Mouse (Mus musculus) kidney, adult 2 months (tissue): ENCODE results near the gene Krt17. TPM values are rescaled to one million over a fixed set of nuclear protein-coding genes. Genes with fewer than 3 reads are reported as not detected.

Experiments used
- DNase-seq: peaks from one replicate; pipeline ENCODE4 v3.0.0; 2021
- H3K27ac ChIP-seq: fragments of 200-500 bp; 2 replicates; pipeline ENCODE4 v1.5.1; 2012; ENCODE audit warnings: low read depth, low read length, control low read depth, inconsistent platforms; ENCODE audit not compliant: insufficient read depth
- H3K27me3 ChIP-seq: fragments of 200-500 bp; replicated peaks from 2 replicates; pipeline ENCODE4 v1.6.1; 2012; ENCODE audit warnings: mild to moderate bottlenecking, moderate library complexity, low read length, inconsistent platforms; ENCODE audit not compliant: control insufficient read depth, insufficient read depth
- H3K36me3 ChIP-seq: fragments of 200-500 bp; 2 replicates; pipeline ENCODE4 v1.6.1; 2012; ENCODE audit warnings: mild to moderate bottlenecking, moderate library complexity, low read length, inconsistent platforms; ENCODE audit not compliant: control insufficient read depth, insufficient read depth
- H3K4me1 ChIP-seq: fragments of 200-500 bp; 2 replicates; pipeline ENCODE4 v1.6.1; 2011; ENCODE audit warnings: low read length; ENCODE audit not compliant: control insufficient read depth, insufficient read depth
- H3K4me3 ChIP-seq: fragments of 200-500 bp; 2 replicates; pipeline ENCODE4 v1.5.1; 2011; ENCODE audit warnings: mild to moderate bottlenecking, low read depth, low read length, control low read depth; ENCODE audit not compliant: insufficient read depth
- CTCF ChIP-seq: fragments of 200-500 bp; conservative IDR thresholded peaks from 2 replicates; pipeline ENCODE4 v1.5.1; 2011; ENCODE audit warnings: low read depth, mild to moderate bottlenecking, control low read depth, low read length, moderate library complexity, mixed read lengths; ENCODE audit not compliant: insufficient read depth, insufficient read length
- POLR2A ChIP-seq: fragments of 200-500 bp; IDR thresholded peaks from one replicate; pipeline ENCODE4 v1.6.1; 2011; ENCODE audit warnings: low read depth, low read length, control low read depth
- WGBS: fragments of 180-500 bp; shearing (Covaris S2); methylation state at CpG from one replicate; pipeline ENCODE4 v1.1.7; 2018; 5-methylcytosine and 5-hydroxymethylcytosine counted together
- polyA plus RNA-seq: library from polyadenylated mRNA; depleted of rRNA; stranded (reverse); fragments of >200 nt; gene quantifications from 2 replicates; pipeline ENCODE4 v1.2.3, GENCODE M21; 2012

Krt17 gene
- polyA plus RNA-seq, 1 experiment = 0.08 TPM

DNA sequence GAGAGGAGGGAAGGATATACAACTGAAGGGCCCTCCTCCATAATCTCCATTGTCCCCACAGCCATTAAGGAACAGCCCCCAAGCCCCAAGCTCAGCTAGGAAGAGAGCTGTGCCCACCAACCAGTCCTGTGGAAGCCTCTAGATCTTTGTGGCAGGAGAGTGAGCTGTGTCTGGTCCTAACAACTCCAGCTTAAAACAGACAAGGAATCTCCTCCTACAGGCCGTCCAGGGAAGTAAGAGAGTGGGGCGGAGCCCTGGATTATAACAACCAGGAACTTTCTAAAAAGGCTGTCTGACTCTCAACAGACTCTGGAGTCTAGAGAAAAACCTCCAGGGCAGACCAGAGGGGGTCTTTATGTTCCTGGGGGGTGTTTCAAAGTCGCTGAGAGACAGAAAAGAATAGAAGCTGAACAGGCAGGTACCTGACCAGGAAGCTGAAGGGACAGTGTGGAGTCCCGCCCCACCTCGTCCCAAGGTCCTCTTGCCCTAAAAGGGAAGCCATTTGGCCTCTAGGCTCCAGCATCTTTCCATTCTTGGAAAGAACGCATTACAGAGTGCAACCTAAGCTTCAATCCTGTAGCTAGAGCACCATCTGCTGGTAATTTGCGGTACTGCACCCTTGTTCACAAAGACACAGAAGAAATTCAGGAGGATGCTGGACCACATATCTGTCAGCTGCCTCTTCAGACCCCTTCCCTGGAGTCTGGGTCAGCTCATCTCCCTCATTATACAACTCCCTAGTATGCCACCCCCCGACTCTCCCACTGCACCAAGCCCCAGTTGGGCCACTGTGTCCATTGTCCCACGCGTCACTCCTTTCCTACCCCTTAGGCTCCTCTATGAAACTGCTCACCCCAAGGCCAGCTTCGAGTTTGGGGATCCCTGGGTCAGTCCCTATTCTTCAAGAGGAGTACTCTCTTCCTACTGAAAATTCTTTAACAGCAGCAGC is 21.0 kb upstream of the Krt17 start:
- no peaks in the 10 kb centered on the region for H3K27me3 ChIP-seq
- no peak overlapping the region for H3K4me3 ChIP-seq
- peak; percentile 73 for TF ChIP-seq CTCF
- no peak for TF ChIP-seq POLR2A
- WGBS = 21% methylated on average over 11 of the region's 11 CpGs
- no peaks in the 10 kb centered on the region for H3K4me1 ChIP-seq
- H3K27ac ChIP-seq = no peak overlapping the region
- peak; percentile 78 for DNase-seq
- no peaks in the 10 kb centered on the region for H3K36me3 ChIP-seq

DNA sequence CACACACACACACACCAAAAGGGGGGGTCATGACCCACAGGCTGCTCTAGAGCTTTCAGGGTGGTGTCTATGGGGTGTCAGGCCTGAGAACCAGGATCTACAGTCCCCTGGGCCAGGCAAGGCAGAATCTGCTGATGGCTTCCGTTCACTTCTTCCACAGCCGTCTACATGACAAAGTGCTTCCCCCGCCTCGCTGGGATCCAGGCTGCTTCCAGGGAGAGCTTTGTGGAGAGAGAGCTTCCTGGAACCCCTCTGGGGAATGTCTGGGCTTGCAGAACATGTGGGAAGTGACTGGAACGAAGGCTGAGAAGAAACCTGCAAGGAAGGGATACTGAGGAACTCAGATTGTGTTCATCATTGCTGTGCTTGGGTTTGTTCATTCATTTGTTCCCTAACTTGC is 17.9 kb upstream of the Krt17 start:
- 34% methylated on average over 5 of the region's 5 CpGs for WGBS
- TF ChIP-seq POLR2A (no peak), CTCF (no peak)
- Histone ChIP-seq H3K4me1 (no peaks in the 10 kb centered on the region), H3K4me3 (no peak overlapping the region), H3K27me3 (no peaks in the 10 kb centered on the region), H3K27ac (no peak overlapping the region), H3K36me3 (no peaks in the 10 kb centered on the region)
- no peak for DNase-seq

DNA sequence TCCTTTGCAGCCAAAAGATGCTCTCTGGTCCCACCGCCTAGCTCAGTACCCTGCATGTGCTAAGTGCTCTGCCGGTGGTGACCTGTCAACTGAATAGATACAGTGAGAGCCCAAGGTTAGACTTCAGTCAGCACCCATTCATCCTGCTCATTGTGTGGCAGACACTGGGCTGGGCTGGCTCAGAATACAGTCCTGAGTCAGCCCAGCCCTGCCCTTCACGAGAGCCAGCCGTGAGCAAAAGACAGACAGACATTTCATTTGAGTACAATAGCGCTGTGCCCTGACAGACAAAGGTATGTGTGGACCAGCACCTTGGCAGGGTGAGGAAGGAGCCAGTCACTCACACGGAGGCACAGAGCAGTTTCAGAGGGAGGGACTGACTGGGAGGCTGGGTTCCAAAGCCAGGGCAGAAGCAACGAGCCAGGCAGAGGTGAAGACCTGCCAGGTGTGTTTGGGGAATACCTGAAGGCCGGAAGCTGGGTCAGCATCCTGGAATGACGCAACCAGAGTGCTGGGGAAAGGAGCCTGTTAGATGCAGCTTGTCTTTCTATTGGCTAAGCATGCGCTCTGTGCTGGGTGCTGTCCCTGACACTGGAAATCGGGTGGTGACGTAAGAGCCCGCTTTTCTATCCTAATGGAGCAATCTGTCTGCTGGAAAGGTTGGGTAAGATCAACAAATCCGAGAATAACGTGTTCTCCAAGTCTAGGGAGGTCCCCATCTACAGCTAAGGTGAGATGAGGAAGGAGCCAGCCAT is 17.1 kb upstream of the Krt17 start:
- H3K36me3 ChIP-seq = no peaks in the 10 kb centered on the region
- WGBS = 72% methylated on average over 15 of the region's 15 CpGs
- H3K27me3 ChIP-seq = no peaks in the 10 kb centered on the region
- TF ChIP-seq CTCF (no peak), POLR2A (no peak)
- no peak overlapping the region for H3K27ac ChIP-seq
- no peak overlapping the region for H3K4me3 ChIP-seq
- no peak for DNase-seq
- no peaks in the 10 kb centered on the region for H3K4me1 ChIP-seq

DNA sequence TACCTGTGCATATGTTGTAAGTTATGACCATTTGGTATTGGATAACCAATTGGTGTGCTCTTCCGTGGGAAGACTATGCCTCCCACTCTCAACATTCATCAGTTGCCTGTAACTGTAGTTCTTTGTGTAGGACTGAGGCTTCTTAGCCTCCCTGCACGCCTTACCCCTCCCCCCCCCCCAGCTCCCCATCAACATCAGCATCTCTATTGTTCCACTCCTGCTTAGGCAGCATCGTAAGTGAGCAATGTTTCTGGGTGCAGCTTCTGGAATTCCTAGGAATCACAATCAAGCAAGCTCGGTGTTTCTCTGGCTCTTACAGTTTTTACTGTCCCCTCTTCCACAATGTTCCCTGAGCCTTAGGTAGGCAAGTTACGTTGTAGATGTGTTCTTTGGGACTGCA is 14.6 kb upstream of the Krt17 start:
- no peaks in the 10 kb centered on the region for H3K27me3 ChIP-seq
- 54% methylated on average over 5 of the region's 5 CpGs for WGBS

DNA sequence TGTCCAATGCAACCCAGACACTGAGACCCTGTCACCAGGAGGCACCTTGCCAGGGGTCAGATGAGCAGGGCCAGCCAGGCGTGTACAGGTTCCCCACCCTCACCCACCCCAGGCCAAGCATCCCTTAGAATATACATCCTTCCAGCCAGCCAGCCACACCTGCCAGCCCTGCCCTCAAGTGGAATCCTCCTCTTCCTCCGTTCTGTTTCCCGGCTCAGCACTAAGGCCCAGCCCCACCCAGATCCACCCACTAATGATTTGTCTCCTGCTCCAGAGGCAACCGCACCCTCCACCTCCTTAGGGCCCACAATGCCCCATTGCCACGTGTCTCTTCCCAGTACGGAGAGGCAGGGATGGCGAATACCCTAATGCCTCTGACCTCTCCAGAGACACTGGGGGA is 13.9 kb upstream of the Krt17 start:
- H3K4me3 ChIP-seq = no peak overlapping the region
- DNase-seq = no peak
- no peak for TF ChIP-seq CTCF
- TF ChIP-seq POLR2A = no peak
- no peaks in the 10 kb centered on the region for H3K27me3 ChIP-seq
- H3K4me1 ChIP-seq = no peaks in the 10 kb centered on the region
- 69% methylated on average over 7 of the region's 7 CpGs for WGBS
- H3K27ac ChIP-seq = no peak overlapping the region
- no peaks in the 10 kb centered on the region for H3K36me3 ChIP-seq

More for the DNA sequence above, 14.6 kb upstream of the Krt17 start:
- TF ChIP-seq CTCF (no peak), POLR2A (no peak)
- no peak for DNase-seq
- H3K4me1 ChIP-seq = no peaks in the 10 kb centered on the region
- no peak overlapping the region for H3K4me3 ChIP-seq
- H3K36me3 ChIP-seq = no peaks in the 10 kb centered on the region
- H3K27ac ChIP-seq = no peak overlapping the region

DNA sequence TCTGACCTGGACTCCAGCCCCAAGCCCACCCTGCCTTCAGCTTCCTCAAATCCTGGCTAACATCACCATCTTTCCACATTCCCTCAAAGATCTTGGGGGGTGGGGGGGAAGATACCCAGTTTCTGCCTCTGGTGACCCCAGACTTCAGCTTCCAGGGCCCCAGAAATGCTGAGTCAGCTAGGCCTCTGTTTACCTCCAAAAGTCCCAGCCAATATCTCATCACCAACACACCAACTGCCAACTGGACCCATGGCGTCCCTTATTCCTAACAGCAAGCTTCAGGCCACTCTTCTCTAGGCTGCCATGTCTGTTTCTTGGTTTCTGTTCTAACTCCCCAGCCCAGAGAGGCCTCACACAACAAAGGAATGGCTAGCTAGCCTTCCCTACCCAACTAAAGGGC is 11.0 kb upstream of the Krt17 start:
- TF ChIP-seq POLR2A (no peak), CTCF (no peak)
- Histone ChIP-seq H3K4me3 (no peak overlapping the region), H3K27ac (no peak overlapping the region), H3K36me3 (no peaks in the 10 kb centered on the region), H3K27me3 (no peaks in the 10 kb centered on the region), H3K4me1 (no peaks in the 10 kb centered on the region)
- WGBS = 95% methylated on average over 1 of the region's 1 CpGs
- DNase-seq = no peak

DNA sequence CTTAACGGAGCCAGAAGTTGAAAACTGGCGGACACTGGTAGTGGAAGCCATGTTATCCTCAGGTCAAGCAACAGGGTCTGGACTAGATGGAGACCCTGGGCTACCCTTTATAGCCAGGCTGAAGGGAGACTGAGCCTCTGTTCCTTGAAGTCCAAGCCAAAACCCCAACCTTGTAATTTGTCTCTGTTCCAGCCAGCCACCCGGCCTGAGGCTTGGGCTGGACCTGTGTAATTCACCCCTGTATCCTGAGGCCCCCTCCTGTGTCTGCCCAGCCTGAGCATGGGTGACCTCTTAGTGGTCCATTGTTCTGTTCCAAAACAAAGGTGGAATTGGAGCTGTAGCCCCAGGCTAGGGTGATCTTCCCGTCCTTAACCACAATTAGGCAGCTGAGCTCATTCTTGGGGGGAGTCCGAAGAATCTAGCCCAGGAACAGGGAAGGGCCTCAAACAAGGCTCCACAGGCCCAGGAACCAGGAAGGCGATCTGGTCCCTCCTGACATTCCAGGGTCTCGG is 9.0 kb upstream of the Krt17 start, which contains the start of gene Krt42:
TSS of gene Krt42 (minus strand) at position 51 of the 512 bp plus-strand sequence.
- no peaks in the 10 kb centered on the region for H3K36me3 ChIP-seq
- H3K4me3 ChIP-seq = no peak within 1 kb of the TSS
- H3K4me1 ChIP-seq = no peaks in the 10 kb centered on the region
- 79% methylated on average over 7 of the region's 7 CpGs for WGBS
- TF ChIP-seq POLR2A (no peak), CTCF (no peak)
- H3K27me3 ChIP-seq = no peaks in the 10 kb centered on the region
- H3K27ac ChIP-seq = no peak within 1 kb of the TSS
- DNase-seq = no peak
